Mouse (Mus musculus) erythroblast, embryonic 14.5 days (primary cell): ENCODE results near the gene Cbfa2t3. TPM values are rescaled to one million over a fixed set of nuclear protein-coding genes. Genes with fewer than 3 reads are reported as not detected.

Experiments
- H3K27me3 ChIP-seq: 2 replicates; pipeline ENCODE4 v1.6.1; 2012; ENCODE audit warnings: inconsistent platforms; ENCODE audit not compliant: control insufficient read depth
- H3K36me3 ChIP-seq: 2 replicates; pipeline ENCODE4 v1.6.1; 2012; ENCODE audit warnings: mild to moderate bottlenecking, inconsistent platforms; ENCODE audit not compliant: control insufficient read depth
- H3K4me1 ChIP-seq: 2 replicates; pipeline ENCODE4 v1.6.1; 2012; ENCODE audit warnings: inconsistent platforms; ENCODE audit not compliant: control insufficient read depth
- H3K4me3 ChIP-seq: replicated peaks from 2 replicates; pipeline ENCODE3; 2012; ENCODE audit warnings: moderate library complexity, mild to moderate bottlenecking, inconsistent platforms
- H3K9me3 ChIP-seq: 2 replicates; pipeline ENCODE4 v1.6.1; 2012; ENCODE audit warnings: low read length, inconsistent platforms, mixed read lengths; ENCODE audit not compliant: control insufficient read depth
- GATA1 ChIP-seq: IDR thresholded peaks from 2 replicates; pipeline ENCODE4 v1.6.1; 2012; ENCODE audit warnings: low read length, inconsistent platforms, mixed read lengths
- TAL1 ChIP-seq: IDR thresholded peaks from 3 replicates; pipeline ENCODE4 v1.6.1; 2012; ENCODE audit warnings: low read length, inconsistent platforms, mixed read lengths
- polyA plus RNA-seq: library from polyadenylated mRNA; stranded (reverse); fragments of >175 nt; gene quantifications from 2 replicates; pipeline ENCODE4 v1.2.3, GENCODE M21; 2012

The Cbfa2t3 gene
- polyA plus RNA-seq, 1 experiment, result 8.9 TPM

GRCm38 (mm10) chr8:122698254-122698768, 598 bp downstream of the Cbfa2t3 start:
- Histone ChIP-seq H3K4me3 (peak overlapping the region; percentile 64), H3K27me3 (peaks cover 36% of the 10 kb centered on the region), H3K9me3 (no peaks in the 10 kb centered on the region), H3K4me1 (peaks cover 96% of the 10 kb centered on the region), H3K36me3 (peaks cover 30% of the 10 kb centered on the region)
- TF ChIP-seq TAL1 (no peak), GATA1 (no peak)

GRCm38 (mm10) chr8:122697586-122697985, 1.3 kb downstream of the Cbfa2t3 start:
- peaks cover 35% of the 10 kb centered on the region for H3K36me3 ChIP-seq
- H3K4me3 ChIP-seq, result peak overlapping the region; percentile 64
- TF ChIP-seq GATA1 (no peak), TAL1 (no peak)
- no peaks in the 10 kb centered on the region for H3K9me3 ChIP-seq
- H3K4me1 ChIP-seq, result peaks cover 100% of the 10 kb centered on the region
- H3K27me3 ChIP-seq, result peaks cover 33% of the 10 kb centered on the region

GRCm38 (mm10) chr8:122697181-122697581, 1.7 kb downstream of the Cbfa2t3 start:
- Histone ChIP-seq H3K4me3 (peak overlapping the region; percentile 64), H3K4me1 (peaks cover 100% of the 10 kb centered on the region), H3K9me3 (no peaks in the 10 kb centered on the region), H3K36me3 (peaks cover 39% of the 10 kb centered on the region), H3K27me3 (peaks cover 32% of the 10 kb centered on the region)
- TF ChIP-seq GATA1, result no peak
- TF ChIP-seq TAL1, result no peak

GRCm38 (mm10) chr8:122695438-122696042, 3.4 kb downstream of the Cbfa2t3 start:
- peaks cover 55% of the 10 kb centered on the region for H3K36me3 ChIP-seq

GRCm38 (mm10) chr8:122692152-122692551, 6.8 kb downstream of the Cbfa2t3 start:
- Histone ChIP-seq H3K9me3 (no peaks in the 10 kb centered on the region), H3K4me1 (peaks cover 97% of the 10 kb centered on the region), H3K4me3 (no peak overlapping the region), H3K27me3 (peaks cover 16% of the 10 kb centered on the region; the same call in 1 of the 2 replicates), H3K36me3 (peaks cover 79% of the 10 kb centered on the region)
- no peak for TF ChIP-seq TAL1
- no peak for TF ChIP-seq GATA1

More at GRCm38 (mm10) chr8:122695438-122696042, 3.4 kb downstream of the Cbfa2t3 start:
- Histone ChIP-seq H3K9me3 (no peaks in the 10 kb centered on the region), H3K4me3 (no peak overlapping the region), H3K4me1 (peaks cover 100% of the 10 kb centered on the region), H3K27me3 (peaks cover 24% of the 10 kb centered on the region)
- TF ChIP-seq TAL1 (no peak), GATA1 (no peak)

- TF ChIP-seq TAL1 (no peak), GATA1 (no peak)
- Histone ChIP-seq H3K4me1 (peaks cover 97% of the 10 kb centered on the region), H3K9me3 (no peaks in the 10 kb centered on the region), H3K27me3 (peaks cover 16% of the 10 kb centered on the region; the same call in 1 of the 2 replicates), H3K36me3 (peaks cover 84% of the 10 kb centered on the region), H3K4me3 (no peak overlapping the region)
Measured at GRCm38 (mm10) chr8:122691018-122691417, 7.9 kb downstream of the Cbfa2t3 start.

GRCm38 (mm10) chr8:122689315-122689714, 9.6 kb downstream of the Cbfa2t3 start:
- Histone ChIP-seq H3K4me1 (peaks cover 97% of the 10 kb centered on the region), H3K36me3 (peaks cover 82% of the 10 kb centered on the region), H3K27me3 (peaks cover 16% of the 10 kb centered on the region; the same call in 1 of the 2 replicates), H3K4me3 (no peak overlapping the region), H3K9me3 (no peaks in the 10 kb centered on the region)
- TF ChIP-seq TAL1, result no peak

- Histone ChIP-seq H3K9me3 (no peaks in the 10 kb centered on the region), H3K4me3 (no peak overlapping the region), H3K27me3 (peaks cover 23% of the 10 kb centered on the region), H3K36me3 (peaks cover 62% of the 10 kb centered on the region), H3K4me1 (peaks cover 91% of the 10 kb centered on the region)
- TF ChIP-seq GATA1 (no peak), TAL1 (no peak)
Measured at GRCm38 (mm10) chr8:122686879-122687278, 12.0 kb downstream of the Cbfa2t3 start.

- Histone ChIP-seq H3K36me3 (peaks cover 46% of the 10 kb centered on the region), H3K4me1 (peaks cover 88% of the 10 kb centered on the region), H3K4me3 (peak overlapping the region; percentile 38), H3K27me3 (peaks cover 28% of the 10 kb centered on the region), H3K9me3 (no peaks in the 10 kb centered on the region)
- TF ChIP-seq TAL1 (peak; percentile 92), GATA1 (peak; percentile 91)
Measured at GRCm38 (mm10) chr8:122685097-122685861, 13.6 kb downstream of the Cbfa2t3 start.
